Mouse (Mus musculus): Measurements from ENCODE around the gene Fam151a.
"Not testable (repeated sequence)": the region's sequence is repeated elsewhere in the genome, so short reads cannot be mapped to it uniquely, and the experiment has no call there.

The Fam151a gene

DNA sequence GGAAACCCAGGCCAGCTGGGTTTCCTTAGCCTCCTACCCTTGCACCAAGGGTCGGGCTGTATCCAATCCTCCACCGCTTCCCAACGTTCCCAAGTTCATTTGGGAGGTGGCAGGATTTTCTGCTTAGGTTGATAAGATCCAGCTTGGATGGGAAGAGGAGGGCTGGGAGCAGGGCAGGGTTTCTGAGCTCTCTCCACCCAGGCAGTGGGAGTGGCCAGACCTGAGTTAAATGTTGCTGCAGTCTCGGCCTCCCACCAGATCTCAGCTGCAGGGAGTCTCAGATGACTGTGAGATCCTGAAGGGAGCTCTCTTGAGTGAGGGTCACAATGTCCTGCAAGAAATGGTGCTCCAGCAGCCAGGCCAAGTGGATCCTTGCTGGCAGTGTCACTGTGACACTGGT lies at the start of gene Fam151a:
Gene Fam151a, plus strand, starts transcription at position 254 of the 400 bp plus-strand sequence.
- DNase-seq (ENCODE audit: low spot score), result no peak

DNA sequence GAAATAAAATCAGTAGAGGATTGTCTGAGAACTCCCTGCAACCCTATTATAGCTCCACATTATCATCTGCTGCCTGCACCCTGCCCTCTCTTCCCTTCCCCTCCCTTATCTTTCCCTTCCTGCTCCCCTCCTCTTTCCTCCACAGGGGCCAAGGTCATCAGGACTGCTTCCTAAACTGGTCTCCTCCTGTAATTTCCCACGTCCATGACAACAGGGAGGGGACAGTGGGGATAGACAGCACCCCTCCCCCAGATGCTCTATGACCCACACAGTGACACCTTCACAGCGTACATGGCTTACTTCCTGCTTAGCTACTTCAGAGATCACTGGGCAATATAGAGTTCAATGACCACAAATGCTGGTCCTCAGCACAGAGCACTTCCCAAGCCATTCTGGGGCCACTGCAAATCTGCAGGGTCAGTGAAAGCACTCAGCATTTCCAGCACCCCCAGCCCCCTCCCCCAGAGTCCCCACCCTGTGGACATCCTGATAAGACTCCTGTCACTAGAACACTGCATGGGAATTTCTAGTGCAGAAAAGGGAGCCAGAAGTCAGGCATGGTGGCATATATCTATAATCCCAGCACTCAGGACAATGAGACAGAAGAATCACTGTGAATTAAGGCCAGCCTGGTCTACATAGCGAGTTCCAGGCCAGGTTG lies 44.9 kb upstream of the Fam151a start:
- DNase-seq (ENCODE audit: low spot score), result no peak

DNA sequence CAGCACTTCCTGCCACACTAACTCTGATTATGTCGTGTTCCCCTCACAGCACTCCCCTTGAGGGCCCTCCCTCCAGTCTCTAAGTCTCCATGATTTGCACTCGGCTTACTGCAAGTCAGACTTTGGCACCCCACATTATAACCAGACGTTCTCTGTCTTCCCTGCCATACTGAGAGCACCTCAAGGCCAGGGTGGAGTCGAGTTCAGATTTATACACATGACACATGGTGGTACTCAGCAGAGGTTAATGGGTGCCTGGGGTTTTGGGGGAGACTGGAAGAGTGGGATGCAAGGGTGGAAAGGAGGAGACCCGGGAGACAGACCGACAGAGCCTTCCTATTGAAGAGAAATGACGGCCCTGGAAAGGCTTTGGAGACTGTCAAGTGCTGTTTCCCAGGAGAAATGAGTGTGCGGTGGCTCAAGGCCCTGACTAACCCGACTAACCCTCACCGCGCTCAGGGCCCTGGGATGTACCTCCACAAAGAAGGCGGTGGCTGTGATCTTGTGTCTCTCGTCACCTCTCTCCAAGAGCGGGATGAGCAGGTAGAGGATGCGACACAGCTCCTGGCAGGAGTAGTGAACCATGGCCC lies 39.8 kb upstream of the Fam151a start:
- DNase-seq (ENCODE audit: low spot score), result no peak

DNA sequence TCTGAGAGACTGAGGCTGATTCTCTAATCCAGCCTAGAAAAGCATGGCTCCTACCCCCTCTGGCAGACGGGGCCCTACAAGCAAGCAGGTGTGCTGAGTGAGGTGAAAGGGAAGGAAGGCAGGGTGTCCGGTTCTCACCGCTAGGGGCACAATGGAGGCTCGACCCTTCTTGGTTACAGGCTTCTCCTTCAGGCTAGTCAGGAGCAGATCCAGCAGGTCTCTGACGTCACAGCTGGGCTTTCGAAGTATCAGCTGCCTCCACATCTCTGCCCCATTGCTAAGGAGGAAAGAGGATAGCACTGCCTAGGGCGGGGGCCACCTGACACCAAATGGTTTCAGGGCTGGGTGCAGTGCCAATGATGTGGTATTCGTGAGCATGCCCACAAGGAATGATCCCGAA lies 33.7 kb upstream of the Fam151a start:
- DNase-seq (ENCODE audit: low spot score), result no peak

DNA sequence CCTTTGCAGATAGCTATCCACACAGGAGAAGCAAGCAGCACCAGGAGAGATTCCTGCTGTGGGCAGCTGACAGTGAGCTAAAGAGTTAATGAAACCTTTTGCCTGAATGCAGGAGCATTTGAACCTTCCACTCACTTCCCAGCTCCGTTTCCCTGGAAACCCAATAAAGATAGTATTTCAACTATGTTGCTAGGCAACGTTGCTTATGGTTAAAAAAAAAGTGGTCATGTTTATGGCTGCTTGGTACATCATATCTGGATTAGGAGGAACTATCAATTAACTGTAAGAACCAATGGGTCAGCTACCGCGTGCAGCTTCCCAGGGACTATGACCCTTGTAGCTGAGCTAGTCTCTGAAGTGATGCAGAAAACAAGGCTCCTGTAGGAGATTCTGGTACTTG lies 32.9 kb upstream of the Fam151a start:
- no peak for DNase-seq (ENCODE audit: low spot score)

DNA sequence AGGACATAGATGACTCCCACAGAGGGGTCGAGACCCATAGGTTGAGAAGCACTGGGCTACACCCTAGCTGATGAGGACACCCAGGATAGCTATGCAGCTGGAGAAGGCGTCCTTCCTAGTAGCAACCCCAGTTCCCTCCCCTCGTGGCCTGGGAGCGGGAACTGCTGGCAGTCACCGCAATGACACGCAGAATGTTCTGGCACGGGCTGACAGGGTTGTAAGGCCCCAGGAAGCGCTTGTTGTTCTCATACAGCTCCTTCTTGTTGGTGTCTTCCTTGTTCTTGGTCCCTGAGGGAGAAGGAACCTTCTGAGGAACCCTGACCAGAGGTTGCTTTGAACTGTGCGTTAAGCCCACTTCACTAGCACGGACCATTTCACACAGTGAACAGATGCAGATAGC lies 29.7 kb upstream of the Fam151a start:
- no peak for DNase-seq (ENCODE audit: low spot score)

DNA sequence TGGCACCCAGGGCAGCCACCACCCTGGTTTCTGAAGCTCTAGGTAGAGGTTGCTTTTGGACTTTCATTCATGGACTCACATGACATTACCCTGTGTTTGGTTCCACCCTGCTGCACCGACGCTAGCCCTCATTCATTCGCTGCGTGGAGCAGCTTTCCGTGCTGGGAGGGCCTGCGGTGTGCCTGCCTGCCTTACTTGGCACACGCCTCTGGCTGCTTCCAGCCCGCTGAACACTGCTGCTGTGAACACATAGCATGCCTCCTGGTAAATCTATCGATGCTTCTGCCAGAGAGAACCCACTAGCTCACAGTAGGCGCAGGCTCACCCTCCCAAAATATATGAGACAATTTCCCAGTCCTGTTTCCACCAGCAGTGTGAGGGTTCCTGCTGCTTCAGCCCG lies 29.3 kb upstream of the Fam151a start:
- no peak for DNase-seq (ENCODE audit: low spot score)

DNA sequence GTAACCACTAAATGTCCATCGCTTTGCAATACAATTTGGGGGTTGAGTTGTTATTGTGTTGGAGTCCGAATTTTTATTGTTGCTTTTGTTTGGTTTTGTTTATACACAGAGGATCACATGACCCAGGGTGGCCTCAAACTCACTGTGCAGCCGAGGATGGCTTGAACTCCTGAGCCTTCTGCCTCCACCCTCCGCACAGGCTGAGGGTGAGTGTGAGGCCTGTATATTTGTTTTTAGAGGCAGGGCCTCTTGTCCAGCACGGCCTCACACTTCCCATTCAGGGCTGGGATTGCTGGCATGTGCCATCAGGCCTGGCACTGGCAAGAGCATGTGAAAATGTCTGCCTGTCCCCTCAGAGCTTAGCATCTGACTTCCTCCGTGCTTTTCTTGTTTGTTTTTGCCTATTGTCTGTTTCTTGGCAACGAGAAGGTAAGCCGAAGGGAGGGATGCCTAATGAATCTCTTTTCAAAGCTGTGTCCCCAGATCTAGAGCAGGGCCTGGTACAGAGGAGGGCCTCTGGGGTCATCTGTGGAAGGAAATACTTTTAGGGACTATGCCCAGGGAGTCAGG lies 28.5 kb upstream of the Fam151a start:
- no peak for DNase-seq (ENCODE audit: low spot score)

DNA sequence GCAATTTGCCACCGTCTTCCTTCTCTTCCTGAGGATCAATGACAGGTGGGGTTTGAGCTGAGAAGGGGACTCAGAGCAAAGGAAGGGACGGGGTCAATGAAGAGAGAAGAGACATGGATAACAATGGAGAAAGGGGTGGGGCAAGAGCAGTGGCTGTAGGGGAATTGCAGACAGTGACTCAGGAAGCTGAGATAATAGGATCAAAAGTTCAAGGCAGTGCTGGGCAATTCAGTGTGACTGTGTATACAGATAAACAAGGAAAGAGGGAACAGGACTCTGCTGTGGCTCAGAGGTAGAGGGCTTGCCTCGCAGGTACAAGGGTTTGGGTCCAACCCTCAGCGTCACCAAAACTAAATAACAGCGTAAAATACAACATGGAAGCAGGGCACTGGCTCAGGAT lies 25.7 kb upstream of the Fam151a start:
- DNase-seq (ENCODE audit: low spot score), result no peak

DNA sequence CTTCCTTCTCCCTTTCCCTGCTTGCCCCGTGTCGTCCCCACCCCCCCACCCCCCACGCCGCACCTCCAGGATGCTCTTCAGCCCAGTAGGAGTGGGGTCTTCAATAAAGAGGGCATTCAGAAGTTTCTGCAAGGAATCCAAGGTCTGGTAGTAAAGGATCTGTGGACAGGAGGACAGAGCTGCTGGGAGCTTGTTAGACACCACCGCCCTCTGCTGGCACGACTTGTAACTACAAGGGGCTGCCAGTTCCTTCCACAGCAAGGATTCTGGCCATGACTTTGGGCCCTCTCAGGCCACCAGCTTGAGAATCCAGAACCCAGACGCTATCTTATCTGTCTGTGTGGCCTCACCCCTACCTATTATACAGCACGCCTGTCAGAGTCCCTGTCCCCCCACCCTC lies 25.3 kb upstream of the Fam151a start:
- peak; percentile 79 for DNase-seq (ENCODE audit: low spot score)

DNA sequence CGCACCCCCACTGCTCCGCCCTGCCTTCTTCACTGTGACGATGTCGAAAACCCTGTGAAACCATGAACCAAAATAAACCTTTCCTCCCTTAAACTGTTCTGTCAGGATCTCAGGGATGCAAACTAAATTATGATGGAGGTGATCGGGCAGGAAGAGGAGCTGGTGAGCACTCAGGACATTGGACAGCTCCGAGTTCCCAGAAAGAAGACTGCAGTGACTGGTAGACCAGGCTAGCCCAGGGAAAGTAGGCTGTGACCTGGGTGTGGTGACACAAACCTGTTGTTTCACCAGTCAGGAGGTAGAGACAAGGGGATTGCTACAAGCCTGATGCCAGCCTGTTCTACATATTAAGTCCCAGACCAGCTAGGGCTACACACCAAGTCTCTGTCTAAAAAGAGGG lies 20.1 kb upstream of the Fam151a start:
- no peak for DNase-seq (ENCODE audit: low spot score)

DNA sequence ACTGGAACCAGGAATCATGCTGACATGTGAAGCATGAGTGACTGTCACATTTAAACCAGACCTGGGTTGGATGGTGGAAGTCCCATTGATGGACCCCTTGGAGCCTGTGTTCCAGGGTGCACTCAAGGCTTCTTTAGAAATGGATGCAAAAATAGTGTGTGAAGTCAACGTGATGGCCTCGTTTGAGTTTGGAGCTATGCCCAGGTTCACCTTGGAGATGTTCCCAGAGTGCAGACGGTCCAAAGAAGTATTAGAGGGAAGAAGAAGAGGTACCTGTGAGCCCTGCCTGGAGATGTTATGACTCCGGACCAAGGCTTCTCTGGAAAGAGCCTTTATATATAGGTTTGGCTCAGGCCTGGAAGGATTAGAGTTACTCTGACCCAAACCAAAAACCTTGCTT lies 13.1 kb upstream of the Fam151a start:
- DNase-seq (ENCODE audit: low spot score), result no peak

DNA sequence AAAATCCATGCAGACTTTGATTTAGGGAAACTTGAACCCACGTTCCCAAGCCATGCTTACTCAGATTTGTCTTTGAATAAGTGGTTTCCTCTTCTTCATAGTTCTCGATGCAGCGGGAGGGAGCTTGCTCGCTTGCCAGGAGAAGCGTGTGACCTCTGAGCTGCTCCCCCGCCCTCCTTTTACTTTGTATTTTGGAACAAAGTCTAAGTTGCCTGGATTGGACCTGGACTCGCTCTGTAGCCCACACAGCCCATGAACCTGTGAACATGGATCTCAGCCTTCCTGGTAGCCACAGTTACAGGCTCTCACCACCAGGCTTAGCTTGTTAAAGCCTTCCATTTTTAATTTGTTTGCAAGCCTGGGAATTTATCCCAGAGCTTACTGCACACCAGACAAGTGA lies 2.9 kb upstream of the Fam151a start, which contains the start of gene Mroh7:
Gene Mroh7, minus strand, starts transcription at position 112 of the 400 bp plus-strand sequence.
- no peak for DNase-seq (ENCODE audit: low spot score)

DNA sequence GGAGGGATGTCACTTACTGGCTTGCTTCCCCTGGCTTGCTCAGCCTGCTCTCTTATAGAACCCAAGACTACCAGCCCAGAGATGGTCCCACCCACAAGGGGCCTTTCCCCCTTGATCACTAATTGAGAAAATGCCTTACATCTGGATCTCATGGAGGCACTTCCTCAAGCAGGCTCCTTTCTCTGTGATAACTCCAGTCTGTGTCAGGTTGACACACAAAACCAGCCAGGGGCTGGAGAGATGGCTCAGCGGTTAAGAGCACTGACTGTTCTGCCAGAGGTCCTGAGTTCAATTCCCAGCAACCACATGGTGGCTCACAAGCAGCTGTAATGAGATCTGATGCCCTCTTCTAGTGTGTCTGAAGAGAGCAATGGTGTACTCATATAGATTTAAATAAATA lies 3.2 kb downstream of the Fam151a start:
- not testable (repeated sequence) for DNase-seq (ENCODE audit: low spot score)

DNA sequence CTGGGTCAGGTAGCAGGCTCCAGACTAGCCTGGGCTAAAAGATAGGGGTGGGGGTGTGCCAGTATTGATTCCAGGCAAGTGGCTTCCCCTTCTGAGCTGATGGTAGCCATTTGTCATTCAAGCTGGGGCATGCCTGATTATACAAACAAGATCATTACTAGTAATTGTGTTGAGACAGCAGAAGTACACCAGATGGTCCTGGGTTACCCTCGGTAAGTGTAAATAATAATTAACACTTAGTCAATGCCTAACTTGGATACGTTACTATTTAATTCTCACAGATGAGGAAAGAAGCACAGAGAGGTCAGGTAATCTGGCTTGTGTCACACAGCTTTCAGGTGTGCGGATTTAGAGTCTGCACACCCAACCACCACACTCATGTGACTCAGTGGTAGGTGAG lies 4.2 kb downstream of the Fam151a start:
- no peak for DNase-seq (ENCODE audit: low spot score)

DNA sequence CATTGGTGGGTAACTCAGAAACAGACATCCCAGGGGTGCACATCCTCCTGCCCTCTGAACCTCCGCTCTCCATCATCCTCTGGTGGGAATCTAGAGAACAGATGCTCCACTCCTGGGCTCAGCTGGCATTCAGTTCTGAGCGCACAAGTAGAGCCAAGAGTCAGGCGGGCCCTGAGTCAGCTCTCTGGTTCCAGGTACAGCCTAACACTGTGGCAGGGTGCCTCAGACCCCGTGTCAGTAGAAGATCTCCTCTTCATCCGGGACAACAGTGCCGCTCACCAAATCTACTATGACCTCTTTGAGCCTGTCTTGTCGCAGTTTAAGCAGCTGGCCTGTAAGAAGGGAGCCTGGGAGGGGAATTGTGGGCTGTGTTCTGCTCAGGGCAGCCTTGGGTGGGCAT lies 12.2 kb downstream of the Fam151a start:
- no peak for DNase-seq (ENCODE audit: low spot score)

DNA sequence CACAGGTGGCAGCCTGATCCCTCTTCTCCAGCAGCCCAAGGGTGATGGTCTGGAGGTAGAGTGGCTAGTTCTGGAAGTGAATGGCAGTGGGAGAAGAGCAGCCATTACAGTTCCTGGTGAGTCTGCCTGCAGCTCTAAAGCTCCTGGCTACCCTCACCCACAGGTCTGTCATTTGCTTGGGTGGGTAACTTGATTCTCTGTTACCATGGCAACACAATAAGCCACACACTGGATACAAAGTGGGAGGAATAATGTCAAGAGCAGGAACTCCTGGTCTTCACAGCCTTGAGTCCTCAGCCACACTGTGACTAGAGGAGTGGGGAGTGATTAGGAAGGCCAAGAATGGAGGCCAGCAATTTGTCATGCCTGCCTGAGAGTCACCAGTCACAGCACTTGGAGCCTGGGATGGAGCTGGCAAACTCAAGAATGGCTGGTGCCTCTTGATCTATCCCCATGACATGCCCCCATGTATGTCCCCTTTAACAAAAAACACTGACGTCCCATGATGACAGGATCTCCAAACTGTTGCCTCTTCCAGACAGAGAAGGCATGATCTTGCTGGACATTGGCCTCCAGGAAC lies 13.4 kb downstream of the Fam151a start:
- DNase-seq (ENCODE audit: low spot score), result no peak

DNA sequence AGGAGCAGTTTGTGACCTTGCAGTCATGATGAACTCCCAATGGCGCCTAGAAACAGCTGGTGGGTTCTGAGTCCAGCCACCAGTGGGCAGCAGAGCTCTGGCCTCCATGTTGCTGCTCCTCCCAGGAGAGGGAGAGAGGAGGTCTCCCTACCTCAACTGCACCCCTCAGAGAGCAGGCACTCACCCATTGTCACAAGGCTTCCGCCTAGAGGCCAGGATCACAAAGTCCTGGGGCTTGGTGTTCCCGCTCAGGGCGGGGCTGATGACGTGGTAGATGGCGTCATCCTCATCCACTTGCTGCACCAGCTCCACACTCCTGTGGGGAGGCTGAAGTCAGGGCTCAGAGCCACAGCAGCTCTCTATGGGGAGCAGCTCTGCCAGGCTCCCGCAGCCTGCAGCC lies 16.0 kb downstream of the Fam151a start:
- DNase-seq (ENCODE audit: low spot score), result peak; percentile 56

DNA sequence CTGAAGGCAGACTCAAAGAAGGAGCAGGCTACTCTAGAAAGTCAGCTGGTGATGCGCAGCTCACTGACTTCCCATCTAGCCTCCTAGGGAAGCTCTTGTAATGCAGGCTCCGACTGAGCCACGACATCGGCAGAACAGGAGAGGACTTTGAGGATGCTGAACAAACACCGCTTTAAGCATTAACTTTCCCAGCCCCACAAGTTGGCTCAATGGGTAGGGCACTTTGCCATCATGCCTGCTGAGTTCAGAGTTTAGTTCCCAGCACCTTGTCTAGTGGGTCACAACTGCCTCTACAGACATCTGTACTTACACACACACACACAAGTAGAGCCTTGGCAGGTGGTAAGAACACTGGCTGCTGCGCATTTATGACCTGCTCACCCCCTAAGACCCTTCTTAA lies 18.0 kb downstream of the Fam151a start:
- DNase-seq (ENCODE audit: low spot score), result no peak

DNA sequence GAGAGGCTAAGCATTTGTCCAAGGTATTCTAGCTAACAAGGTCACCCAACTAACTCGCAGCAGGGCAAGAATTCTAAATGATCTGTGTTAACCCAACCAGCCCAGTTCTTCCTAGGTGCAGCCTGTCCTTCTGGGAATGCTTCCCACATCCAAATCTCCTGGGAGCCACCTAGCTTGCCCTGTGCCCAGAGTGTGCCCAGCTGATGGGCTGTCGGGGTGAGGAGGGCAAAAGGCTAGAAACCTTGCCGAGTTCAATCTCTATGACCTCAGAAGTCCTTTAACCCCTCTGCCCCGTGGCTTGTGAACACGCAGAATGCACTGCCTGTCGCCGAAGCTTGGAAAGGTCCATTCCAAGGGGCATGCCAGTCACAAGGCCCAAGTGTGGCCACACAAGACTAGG lies 30.5 kb downstream of the Fam151a start:
- DNase-seq (ENCODE audit: low spot score), result no peak

DNA sequence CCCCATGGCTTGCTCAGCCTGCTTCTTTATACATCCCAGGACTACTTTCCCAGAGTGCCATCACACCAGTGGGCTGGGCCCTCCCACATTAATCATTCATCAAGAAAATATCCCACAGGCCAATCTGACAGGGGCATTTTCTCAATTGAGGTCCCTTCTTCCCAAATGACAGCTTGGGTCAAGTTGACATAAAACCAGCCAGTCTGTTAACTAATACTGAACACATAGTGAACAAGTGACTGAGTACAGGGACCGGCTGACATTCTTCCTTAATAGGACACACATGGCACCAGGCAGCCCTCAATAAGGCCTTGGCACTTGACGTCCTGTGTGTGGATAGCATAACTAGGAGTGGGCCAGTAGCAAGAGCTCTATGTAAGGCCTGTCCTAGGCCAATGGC lies 35.6 kb downstream of the Fam151a start:
- no peak for DNase-seq (ENCODE audit: low spot score)

DNA sequence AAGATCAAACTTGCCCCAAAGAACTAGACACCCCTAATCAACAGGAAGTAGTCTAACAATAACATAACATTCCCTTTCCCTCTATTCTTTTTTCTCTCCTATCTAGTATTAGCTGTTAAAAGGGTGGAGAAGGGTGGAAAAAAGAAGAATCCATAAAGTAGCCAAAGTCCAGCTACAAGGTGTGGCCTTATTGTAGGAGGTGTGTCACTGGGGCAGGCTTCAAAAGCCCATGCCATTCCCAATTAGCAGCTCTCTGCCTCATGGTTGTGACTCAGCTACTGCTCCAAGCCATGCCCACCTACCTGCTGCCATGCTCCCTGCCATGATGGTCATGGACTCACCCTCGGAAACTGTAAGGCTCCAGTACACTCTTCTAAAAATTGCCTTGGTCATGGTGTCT lies 38.9 kb downstream of the Fam151a start:
- DNase-seq (ENCODE audit: low spot score), result no peak

DNA sequence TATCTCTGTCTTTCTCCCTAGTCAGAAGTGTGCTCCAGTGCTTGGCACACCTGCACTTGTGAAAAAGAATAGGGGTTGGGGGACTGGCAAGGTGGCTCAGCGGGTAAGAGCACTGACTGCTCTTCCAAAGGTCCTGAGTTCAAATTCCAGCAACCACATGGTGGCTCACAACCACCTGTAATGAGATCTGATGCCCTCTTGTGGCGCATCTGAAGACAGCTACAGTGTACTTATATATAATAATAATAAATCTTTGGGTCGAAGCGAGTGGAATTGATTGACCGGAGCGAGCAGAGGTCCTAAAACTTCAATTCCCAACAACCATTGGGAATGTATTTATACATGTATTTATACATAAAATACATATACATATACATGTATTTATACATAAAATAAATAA lies 42.1 kb downstream of the Fam151a start:
- not testable (repeated sequence) for DNase-seq (ENCODE audit: low spot score)

DNA sequence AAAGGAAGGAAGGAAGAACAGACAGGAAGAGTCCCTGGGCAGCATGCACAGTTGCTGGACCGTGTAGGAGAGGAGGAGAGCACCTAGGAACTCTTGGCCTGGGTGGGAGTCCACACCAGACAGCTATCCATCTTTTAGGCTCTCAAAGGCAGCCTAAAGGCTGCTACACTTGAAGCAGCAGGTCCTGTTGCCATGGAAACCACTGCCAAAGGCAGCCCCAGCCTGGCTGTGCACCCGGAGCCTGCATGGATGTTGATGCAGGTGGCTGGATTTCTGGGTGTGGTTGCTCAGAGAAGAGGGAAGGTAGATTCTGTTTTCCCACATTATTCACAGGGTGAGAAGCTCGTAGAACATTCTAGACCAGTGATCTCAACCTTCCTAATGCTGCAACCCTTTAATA lies 43.3 kb downstream of the Fam151a start:
- no peak for DNase-seq (ENCODE audit: low spot score)

Data from ovary, postnatal 36 days (tissue).